Mouse (Mus musculus): ENCODE results near the gene Serpinb9b.

DNA sequence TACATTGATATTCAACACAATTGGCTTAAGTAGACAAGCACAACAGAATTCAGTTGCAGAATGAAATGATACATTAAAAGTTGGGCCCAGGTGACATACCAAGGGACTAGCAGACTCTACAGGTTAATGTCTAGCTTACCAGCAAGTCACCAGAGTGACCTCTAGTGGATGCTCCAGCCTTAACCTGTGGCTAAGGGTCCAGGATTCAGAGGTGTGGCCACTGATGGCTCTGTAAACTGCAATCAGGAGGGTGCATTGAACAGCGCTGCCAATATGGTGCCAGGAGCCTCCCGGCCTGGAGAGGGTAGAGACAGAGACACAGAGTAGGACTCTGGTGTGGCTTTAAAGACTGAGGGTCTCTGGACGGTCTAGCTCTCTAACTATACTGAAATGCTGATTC lies 53.1 kb downstream of the Serpinb9b start:
- no peak for TF ChIP-seq USF2 (IDR thresholded peaks at IDR 0.05; ENCODE audit: borderline replicate concordance in 1 of 2, insufficient read depth in 1 of 2, low read depth in 1 of 2, low read length in 2 of 2)
- no peak for TF ChIP-seq TCF12 (IDR thresholded peaks at IDR 0.05; ENCODE audit: low read depth, low read length)
- no peak for TF ChIP-seq POLR2A (IDR thresholded peaks at IDR 0.05; ENCODE audit: control insufficient read depth in 1 of 2, insufficient read depth in 1 of 2, low read depth in 1 of 2, low read length in 2 of 2, poor library complexity in 1 of 2)
- no peak for TF ChIP-seq ZNF384 (IDR thresholded peaks at IDR 0.05; ENCODE audit: low read depth, low read length)
- no peak for TF ChIP-seq MAFK (IDR thresholded peaks at IDR 0.05; ENCODE audit: borderline replicate concordance, low read depth, low read length)
- peak; percentile 38 to 60 (median 42) for TF ChIP-seq CTCF (IDR thresholded peaks at IDR 0.05 in 2 of 3, conservative IDR thresholded peaks at IDR 0.05 in 1 of 3; ENCODE audit: control insufficient read depth in 1 of 3, insufficient read depth in 1 of 3, low read depth in 2 of 3, low read length in 3 of 3, poor library complexity in 1 of 3, severe bottlenecking in 1 of 3)
- TF ChIP-seq EP300 (IDR thresholded peaks at IDR 0.05; ENCODE audit: low read depth in 1 of 2, low read length in 2 of 2): no peak
- no peak for TF ChIP-seq GATA1 (IDR thresholded peaks at IDR 0.05; ENCODE audit: low read depth, low read length)
- peak; percentile 67 for TF ChIP-seq SMC3 (IDR thresholded peaks at IDR 0.05; ENCODE audit: low read depth, low read length)
- TF ChIP-seq MAX (IDR thresholded peaks at IDR 0.05; ENCODE audit: low read length): no peak
- TF ChIP-seq HCFC1 (IDR thresholded peaks at IDR 0.05; ENCODE audit: low read depth, low read length): no peak
- no peak for TF ChIP-seq POLR2AphosphoS5 (IDR thresholded peaks at IDR 0.05; ENCODE audit: borderline replicate concordance, low read depth, low read length)

All from MEL (cell line).